Mouse (Mus musculus): ENCODE measurements around the gene Ptprm. TPM values are rescaled to one million over a fixed set of nuclear protein-coding genes. Genes with fewer than 3 reads are reported as not detected.

Gene Ptprm
- polyA plus RNA-seq, 1 experiment from 2014 or later: 5.7 TPM

GRCm38 (mm10) chr17:67272928-67273327 lies 81.3 kb downstream of the Ptprm start:
- H3K4me1 ChIP-seq: no peaks in the 10 kb centered on the region
- H3K27me3 ChIP-seq: no peaks in the 10 kb centered on the region
- H3K36me3 ChIP-seq (ENCODE audit: poor library complexity, severe bottlenecking): no peaks in the 10 kb centered on the region
- no peaks in the 10 kb centered on the region for H3K9me3 ChIP-seq (replicated peaks)
- no peak for ATAC-seq
- no peak overlapping the region for H3K4me2 ChIP-seq
- H3K4me3 ChIP-seq: no peak overlapping the region
- H3K27ac ChIP-seq: no peak overlapping the region
- no peak overlapping the region for H3K9ac ChIP-seq

GRCm38 (mm10) chr17:67268475-67269080 lies 85.7 kb downstream of the Ptprm start:
- H3K4me1 ChIP-seq: no peaks in the 10 kb centered on the region
- H3K27ac ChIP-seq: no peak overlapping the region
- no peak overlapping the region for H3K9ac ChIP-seq
- no peaks in the 10 kb centered on the region for H3K27me3 ChIP-seq
- H3K4me3 ChIP-seq: no peak overlapping the region
- no peak overlapping the region for H3K4me2 ChIP-seq
- no peaks in the 10 kb centered on the region for H3K9me3 ChIP-seq (replicated peaks)
- no peak for ATAC-seq
- WGBS: 75% methylated on average over 9 of the region's 9 CpGs
- H3K36me3 ChIP-seq (ENCODE audit: poor library complexity, severe bottlenecking): no peaks in the 10 kb centered on the region

- no peaks in the 10 kb centered on the region for H3K4me1 ChIP-seq
- no peak for ATAC-seq
- 92% methylated on average over 6 of the region's 6 CpGs for WGBS
- no peak overlapping the region for H3K4me2 ChIP-seq
- no peak overlapping the region for H3K4me3 ChIP-seq
- no peak overlapping the region for H3K27ac ChIP-seq
- no peaks in the 10 kb centered on the region for H3K36me3 ChIP-seq (ENCODE audit: poor library complexity, severe bottlenecking)
- no peaks in the 10 kb centered on the region for H3K9me3 ChIP-seq (replicated peaks)
- H3K9ac ChIP-seq: no peak overlapping the region
- H3K27me3 ChIP-seq: no peaks in the 10 kb centered on the region
These were observed 88.0 kb downstream of the Ptprm start for GRCm38 (mm10) chr17:67266270-67266669.

- WGBS: 86% methylated on average over 4 of the region's 4 CpGs
- no peak overlapping the region for H3K27ac ChIP-seq
- H3K27me3 ChIP-seq: no peaks in the 10 kb centered on the region
- no peak overlapping the region for H3K9ac ChIP-seq
- ATAC-seq: no peak
- H3K9me3 ChIP-seq (replicated peaks): no peaks in the 10 kb centered on the region
- no peak overlapping the region for H3K4me3 ChIP-seq
- no peak overlapping the region for H3K4me2 ChIP-seq
- H3K36me3 ChIP-seq (ENCODE audit: poor library complexity, severe bottlenecking): no peaks in the 10 kb centered on the region
- no peaks in the 10 kb centered on the region for H3K4me1 ChIP-seq
These were observed 88.7 kb downstream of the Ptprm start for GRCm38 (mm10) chr17:67265520-67265919.

GRCm38 (mm10) chr17:67264716-67265115 lies 89.5 kb downstream of the Ptprm start:
- WGBS: 94% methylated on average over 6 of the region's 6 CpGs
- no peaks in the 10 kb centered on the region for H3K9me3 ChIP-seq (replicated peaks)

GRCm38 (mm10) chr17:67263024-67263423 lies 91.2 kb downstream of the Ptprm start:
- Histone ChIP-seq H3K27ac (no peak overlapping the region), H3K4me1 (no peaks in the 10 kb centered on the region), H3K9ac (no peak overlapping the region), H3K36me3 (ENCODE audit: poor library complexity, severe bottlenecking) (no peaks in the 10 kb centered on the region), H3K9me3 (replicated peaks) (no peaks in the 10 kb centered on the region), H3K4me2 (no peak overlapping the region), H3K27me3 (no peaks in the 10 kb centered on the region), H3K4me3 (no peak overlapping the region)
- no peak for ATAC-seq
- whole genome bisulfite sequencing: 86% methylated on average over 1 of the region's 1 CpGs

More at GRCm38 (mm10) chr17:67264716-67265115, 89.5 kb downstream of the Ptprm start:
- Histone ChIP-seq H3K4me1 (no peaks in the 10 kb centered on the region), H3K4me2 (no peak overlapping the region), H3K27ac (no peak overlapping the region), H3K27me3 (no peaks in the 10 kb centered on the region), H3K36me3 (ENCODE audit: poor library complexity, severe bottlenecking) (no peaks in the 10 kb centered on the region), H3K9ac (no peak overlapping the region), H3K4me3 (no peak overlapping the region)
- no peak for ATAC-seq

GRCm38 (mm10) chr17:67260016-67260415 lies 94.2 kb downstream of the Ptprm start:
- no peaks in the 10 kb centered on the region for H3K36me3 ChIP-seq (ENCODE audit: poor library complexity, severe bottlenecking)
- no peak overlapping the region for H3K27ac ChIP-seq
- H3K9ac ChIP-seq: no peak overlapping the region
- no peak for ATAC-seq
- H3K27me3 ChIP-seq: no peaks in the 10 kb centered on the region
- no peaks in the 10 kb centered on the region for H3K9me3 ChIP-seq (replicated peaks)
- WGBS: 93% methylated on average over 4 of the region's 4 CpGs
- no peak overlapping the region for H3K4me3 ChIP-seq
- no peaks in the 10 kb centered on the region for H3K4me1 ChIP-seq
- H3K4me2 ChIP-seq: no peak overlapping the region

- 93% methylated on average over 5 of the region's 5 CpGs for WGBS
- Histone ChIP-seq H3K36me3 (ENCODE audit: poor library complexity, severe bottlenecking) (no peaks in the 10 kb centered on the region), H3K27ac (no peak overlapping the region), H3K27me3 (no peaks in the 10 kb centered on the region), H3K9me3 (replicated peaks) (no peaks in the 10 kb centered on the region), H3K4me1 (no peaks in the 10 kb centered on the region), H3K9ac (no peak overlapping the region), H3K4me3 (no peak overlapping the region), H3K4me2 (no peak overlapping the region)
- ATAC-seq: no peak
These were observed 96.5 kb downstream of the Ptprm start for GRCm38 (mm10) chr17:67257780-67258179.

GRCm38 (mm10) chr17:67256171-67256570 lies 98.1 kb downstream of the Ptprm start:
- 87% methylated on average over 6 of the region's 6 CpGs for WGBS

GRCm38 (mm10) chr17:67253445-67253844 lies 100.8 kb downstream of the Ptprm start:
- Histone ChIP-seq H3K27me3 (no peaks in the 10 kb centered on the region), H3K4me3 (no peak overlapping the region), H3K36me3 (ENCODE audit: poor library complexity, severe bottlenecking) (no peaks in the 10 kb centered on the region), H3K9me3 (replicated peaks) (no peaks in the 10 kb centered on the region), H3K27ac (no peak overlapping the region), H3K4me1 (no peaks in the 10 kb centered on the region), H3K9ac (no peak overlapping the region), H3K4me2 (no peak overlapping the region)
- ATAC-seq: no peak
- WGBS: 80% methylated on average over 4 of the region's 4 CpGs

More at GRCm38 (mm10) chr17:67256171-67256570, 98.1 kb downstream of the Ptprm start:
- Histone ChIP-seq H3K27me3 (no peaks in the 10 kb centered on the region), H3K4me2 (no peak overlapping the region), H3K9ac (no peak overlapping the region), H3K36me3 (ENCODE audit: poor library complexity, severe bottlenecking) (no peaks in the 10 kb centered on the region), H3K4me1 (no peaks in the 10 kb centered on the region), H3K9me3 (replicated peaks) (no peaks in the 10 kb centered on the region), H3K4me3 (no peak overlapping the region), H3K27ac (no peak overlapping the region)
- ATAC-seq: no peak

GRCm38 (mm10) chr17:67252992-67253391 lies 101.3 kb downstream of the Ptprm start:
- WGBS: 60% methylated on average over 6 of the region's 6 CpGs

GRCm38 (mm10) chr17:67245273-67245875 lies 108.9 kb downstream of the Ptprm start:
- no peaks in the 10 kb centered on the region for H3K9me3 ChIP-seq (replicated peaks)
- H3K36me3 ChIP-seq (ENCODE audit: poor library complexity, severe bottlenecking): no peaks in the 10 kb centered on the region
- H3K27me3 ChIP-seq: no peaks in the 10 kb centered on the region
- no peak overlapping the region for H3K4me3 ChIP-seq
- peaks cover 11% of the 10 kb centered on the region for H3K4me1 ChIP-seq
- no peak overlapping the region for H3K27ac ChIP-seq
- 78% methylated on average over 4 of the region's 4 CpGs for WGBS
- ATAC-seq: no peak
- H3K4me2 ChIP-seq: no peak overlapping the region
- H3K9ac ChIP-seq: no peak overlapping the region

More at GRCm38 (mm10) chr17:67252992-67253391, 101.3 kb downstream of the Ptprm start:
- Histone ChIP-seq H3K9me3 (replicated peaks) (no peaks in the 10 kb centered on the region), H3K27me3 (no peaks in the 10 kb centered on the region), H3K4me2 (no peak overlapping the region), H3K36me3 (ENCODE audit: poor library complexity, severe bottlenecking) (no peaks in the 10 kb centered on the region), H3K4me3 (no peak overlapping the region), H3K27ac (no peak overlapping the region), H3K9ac (no peak overlapping the region), H3K4me1 (peaks cover 2% of the 10 kb centered on the region; the same call in 1 of the 2 replicates)
- ATAC-seq: no peak
